ENCODE assay signal across 10 mouse cellular contexts in the genomic region with DNA sequence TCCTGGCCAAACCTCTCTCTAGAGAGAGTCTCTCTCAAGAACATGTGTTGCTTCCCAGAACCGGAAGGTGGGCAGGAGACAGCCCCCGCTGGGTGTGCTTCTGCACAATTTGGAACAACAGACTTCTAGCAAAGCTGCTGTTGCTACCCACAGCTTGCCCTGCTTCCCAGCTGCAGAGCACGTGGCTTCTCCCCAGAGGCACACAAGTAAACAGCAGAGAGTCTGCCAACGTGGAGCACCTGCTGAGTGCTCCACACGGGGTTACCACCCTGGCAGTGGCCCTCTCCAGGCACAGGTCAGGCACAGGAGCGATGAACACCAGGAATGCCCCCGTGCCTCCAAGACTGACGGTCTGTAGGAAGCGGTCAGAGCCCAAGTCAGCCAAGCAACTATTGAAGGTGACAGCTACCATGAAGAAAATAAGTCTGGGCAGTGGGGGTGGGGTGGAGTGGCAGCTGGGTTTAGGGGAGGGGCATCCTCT. TPM values are rescaled to one million over a fixed set of nuclear protein-coding genes. Genes with fewer than 3 reads are reported as not detected.
A peak's percentile ranks its signal among the peaks of the same experiment; 100 is the strongest.
DNase-seq lines count a peak whose midpoint lies in the region; ATAC-seq and TF ChIP-seq lines count a peak whose summit lies in the region.
"Had no signal": no experiment of that assay in that cellular context is flagged by ENCODE, and none has a peak within 500 bp of the region (broad histone marks: within the 10 kb centered on the region; RNA-seq: fewer than 3 reads in every experiment).

No protein-coding gene starts in this region.

- no peaks in the 10 kb centered on the region for H3K27me3 ChIP-seq in hindbrain, embryonic 10.5 days (ENCODE audit: insufficient read depth, poor library complexity, severe bottlenecking)
- no peaks in the 10 kb centered on the region for H3K27me3 ChIP-seq in hindbrain, embryonic 12.5 days
- H3K27me3 ChIP-seq in hindbrain, embryonic 16.5 days (replicated peaks; ENCODE audit: control insufficient read depth, insufficient read depth, low read length), result no peaks in the 10 kb centered on the region
- H3K27me3 ChIP-seq in intestine, embryonic 16.5 days (replicated peaks; ENCODE audit: control insufficient read depth, insufficient read depth, low read length), result no peaks in the 10 kb centered on the region
- H3K27me3 ChIP-seq in intestine, postnatal 0 days (replicated peaks; ENCODE audit: control insufficient read depth, insufficient read depth, low read length), result no peaks in the 10 kb centered on the region
- H3K27me3 ChIP-seq: embryonic facial prominence, embryonic 12.5 days had no signal

- no peaks in the 10 kb centered on the region for H3K9me3 ChIP-seq in hindbrain, embryonic 10.5 days
- no peaks in the 10 kb centered on the region for H3K9me3 ChIP-seq in hindbrain, embryonic 12.5 days (replicated peaks)
- H3K9me3 ChIP-seq in hindbrain, embryonic 16.5 days (ENCODE audit: control insufficient read depth, low read length), result no peaks in the 10 kb centered on the region
- H3K9me3 ChIP-seq in intestine, embryonic 16.5 days (ENCODE audit: control insufficient read depth, low read length), result no peaks in the 10 kb centered on the region
- no peaks in the 10 kb centered on the region for H3K9me3 ChIP-seq in intestine, postnatal 0 days (ENCODE audit: control insufficient read depth)
- H3K9me3 ChIP-seq: embryonic facial prominence, embryonic 12.5 days had no signal

- peak; percentile 28 for DNase-seq in hindbrain, embryonic 10.5 days (ENCODE audit: low spot score)
- peak; percentile 35 for DNase-seq in NIH3T3 (ENCODE audit: low read depth)
- DNase-seq in right cerebral cortex, postnatal 14 days, result peak; percentile 35
- no peak for DNase-seq in gastrocnemius, postnatal 10 days
- DNase-seq: kidney, adult 11 months had no signal

- ATAC-seq in hindbrain, embryonic 12.5 days (ENCODE audit: low FRiP score), result no peak
- peak; percentile 57; the same call in 1 of the 2 replicates for ATAC-seq in hindbrain, embryonic 16.5 days
- no peak for ATAC-seq in intestine, embryonic 16.5 days
- no peak for ATAC-seq in intestine, postnatal 0 days

- H3K4me2 ChIP-seq in hindbrain, embryonic 12.5 days (replicated peaks), result no peak overlapping the region
- H3K4me2 ChIP-seq in hindbrain, embryonic 16.5 days (ENCODE audit: low read length), result no peak overlapping the region
- H3K4me2 ChIP-seq in intestine, embryonic 16.5 days (ENCODE audit: low read depth, low read length), result no peak overlapping the region
- H3K4me2 ChIP-seq in intestine, postnatal 0 days (replicated peaks; ENCODE audit: low read depth), result no peak overlapping the region
- H3K4me2 ChIP-seq: embryonic facial prominence, embryonic 12.5 days had no signal

- H3K9ac ChIP-seq in hindbrain, embryonic 12.5 days, result no peak overlapping the region
- no peak overlapping the region for H3K9ac ChIP-seq in hindbrain, embryonic 16.5 days (ENCODE audit: low read depth, low read length)
- no peak overlapping the region for H3K9ac ChIP-seq in intestine, embryonic 16.5 days (ENCODE audit: low read depth, low read length)
- no peak overlapping the region for H3K9ac ChIP-seq in intestine, postnatal 0 days (ENCODE audit: low read depth, low read length)
- H3K9ac ChIP-seq: embryonic facial prominence, embryonic 12.5 days had no signal

- TF ChIP-seq CTCF in intestine, postnatal 0 days (IDR thresholded peaks at IDR 0.05; ENCODE audit: low read depth), result no peak

- peak overlapping the region; percentile 29 for H3K27ac ChIP-seq in hindbrain, embryonic 10.5 days
- H3K27ac ChIP-seq in hindbrain, embryonic 12.5 days, result no peak overlapping the region
- no peak overlapping the region for H3K27ac ChIP-seq in hindbrain, embryonic 16.5 days (ENCODE audit: low read depth, low read length)
- no peak overlapping the region for H3K27ac ChIP-seq in intestine, embryonic 16.5 days (ENCODE audit: low read length)
- no peak overlapping the region for H3K27ac ChIP-seq in intestine, postnatal 0 days (ENCODE audit: low read depth, low read length)
- H3K27ac ChIP-seq: embryonic facial prominence, embryonic 12.5 days had no signal

- no peak overlapping the region for H3K4me3 ChIP-seq in hindbrain, embryonic 10.5 days
- H3K4me3 ChIP-seq in hindbrain, embryonic 12.5 days, result no peak overlapping the region
- no peak overlapping the region for H3K4me3 ChIP-seq in hindbrain, embryonic 16.5 days (ENCODE audit: low read length)
- H3K4me3 ChIP-seq in intestine, embryonic 16.5 days (ENCODE audit: low read length), result no peak overlapping the region
- H3K4me3 ChIP-seq in intestine, postnatal 0 days (ENCODE audit: low read depth, low read length), result no peak overlapping the region
- H3K4me3 ChIP-seq: embryonic facial prominence, embryonic 12.5 days had no signal

- H3K36me3 ChIP-seq in hindbrain, embryonic 10.5 days, result no peaks in the 10 kb centered on the region
- no peaks in the 10 kb centered on the region for H3K36me3 ChIP-seq in hindbrain, embryonic 12.5 days
- H3K36me3 ChIP-seq in hindbrain, embryonic 16.5 days (ENCODE audit: control insufficient read depth, insufficient read depth, low read length), result no peaks in the 10 kb centered on the region
- no peaks in the 10 kb centered on the region for H3K36me3 ChIP-seq in intestine, embryonic 16.5 days (ENCODE audit: control insufficient read depth, insufficient read depth, low read length)
- no peaks in the 10 kb centered on the region for H3K36me3 ChIP-seq in intestine, postnatal 0 days (ENCODE audit: control insufficient read depth, insufficient read depth)
- H3K36me3 ChIP-seq: embryonic facial prominence, embryonic 12.5 days had no signal

- peaks cover 33% of the 10 kb centered on the region for H3K4me1 ChIP-seq in hindbrain, embryonic 10.5 days (replicated peaks)
- H3K4me1 ChIP-seq in hindbrain, embryonic 12.5 days, result peaks cover 11% of the 10 kb centered on the region
- peaks cover 2% of the 10 kb centered on the region; the same call in 1 of the 2 replicates for H3K4me1 ChIP-seq in hindbrain, embryonic 16.5 days (ENCODE audit: control insufficient read depth, insufficient read depth, low read depth, low read length)
- peaks cover 10% of the 10 kb centered on the region; the same call in 1 of the 2 replicates for H3K4me1 ChIP-seq in intestine, embryonic 16.5 days (ENCODE audit: control insufficient read depth, insufficient read depth, low read length)
- H3K4me1 ChIP-seq in intestine, postnatal 0 days (replicated peaks; ENCODE audit: control insufficient read depth, insufficient read depth, low read length), result peaks cover 4% of the 10 kb centered on the region; the same call in 1 of the 2 replicates

- 44% methylated on average over 9 of the region's 9 CpGs for WGBS in hindbrain, embryonic 10.5 days
- 45% methylated on average over 9 of the region's 9 CpGs for WGBS in hindbrain, embryonic 12.5 days
- 42% methylated on average over 9 of the region's 9 CpGs for WGBS in hindbrain, embryonic 16.5 days
- WGBS in intestine, embryonic 16.5 days, result 59% methylated on average over 9 of the region's 9 CpGs
- WGBS in intestine, postnatal 0 days, result 55% methylated on average over 9 of the region's 9 CpGs

RNA-seq across cellular contexts. Expression of gene Dusp5, which starts 26.0 kb away (rescaled TPM):
- polyA plus RNA-seq in hindbrain, embryonic 10.5 days (2016; fragmentation: Nextera tagmentation; extraction: Ambion mirVana), result 3.8 and 4.7 TPM in 2 replicates
- 2.4 TPM in 2 replicates for polyA plus RNA-seq in hindbrain, embryonic 12.5 days (2016; fragmentation: Nextera tagmentation; extraction: Ambion mirVana)
- polyA plus RNA-seq in hindbrain, embryonic 16.5 days (2015; fragmentation: Nextera tagmentation; extraction: Ambion mirVana), result 7.6 and 8.2 TPM in 2 replicates
- polyA plus RNA-seq in intestine, embryonic 16.5 days (2015; fragmentation: Nextera tagmentation; extraction: Ambion mirVana), result 7.9 and 11.0 TPM in 2 replicates
- total RNA-seq in gastrocnemius, postnatal 10 days (2021), result 1 to 10 TPM; 1.3 to 2.3 TPM
- polyA plus RNA-seq in intestine, postnatal 0 days (2015; fragmentation: Nextera tagmentation; extraction: Ambion mirVana), result 12.4 and 14.6 TPM in 2 replicates
